8 mouse cellular contexts compared by ENCODE assay signal in the genomic region with DNA sequence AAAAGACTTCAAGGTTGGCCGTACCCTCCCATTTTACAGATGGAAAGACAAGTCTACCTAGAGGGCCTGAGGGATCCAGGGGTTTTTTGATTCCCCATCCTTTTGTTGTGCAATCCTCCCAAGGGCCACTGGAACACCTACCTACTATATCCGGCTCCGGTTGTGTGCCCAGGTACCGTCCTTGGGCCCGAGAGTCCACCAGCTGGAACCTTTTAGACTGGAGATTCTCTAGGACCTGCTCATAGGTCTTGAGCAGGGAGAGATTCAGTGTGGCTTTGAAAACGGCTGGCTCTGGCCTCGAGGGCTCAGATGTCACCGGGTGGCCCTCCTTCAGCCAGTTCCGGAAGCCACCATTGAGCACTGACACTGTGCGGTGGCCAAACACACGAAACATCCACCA. TPM values are rescaled to one million over a fixed set of nuclear protein-coding genes. Genes with fewer than 3 reads are reported as not detected.
DNase-seq lines count a peak whose midpoint lies in the region; ATAC-seq and TF ChIP-seq lines count a peak whose summit lies in the region.

No protein-coding gene starts in this region.

- H3K4me1 ChIP-seq in testis, adult 2 months (ENCODE audit: control insufficient read depth, insufficient read depth, low read length), result peaks cover 20% of the 10 kb centered on the region
- peaks cover 58% of the 10 kb centered on the region for H3K4me1 ChIP-seq in limb, embryonic 15.5 days
- H3K4me1 ChIP-seq in stomach, postnatal 0 days (replicated peaks; ENCODE audit: control insufficient read depth, insufficient read depth), result peaks cover 21% of the 10 kb centered on the region

- TF ChIP-seq CTCF in gastrocnemius, adult 2 months (IDR thresholded peaks at IDR 0.05), result no peak
- no peak for TF ChIP-seq CTCF in testis, adult 2 months (IDR thresholded peaks at IDR 0.05; ENCODE audit: control insufficient read depth, insufficient read depth, insufficient replicate concordance, low read depth, low read length)
- TF ChIP-seq CTCF in stomach, postnatal 0 days (IDR thresholded peaks at IDR 0.05; ENCODE audit: low read depth), result no peak

- intact Hi-C loops in gastrocnemius, adult 2 months (cut with DNase I), result loop anchor here (10.0 kb wide), 1 partner anchor 430 kb away; the partner anchor contains the start of gene Eif3d

- H3K4me2 ChIP-seq in limb, embryonic 15.5 days, result peak overlapping the region; percentile 91
- H3K4me2 ChIP-seq in stomach, postnatal 0 days (replicated peaks; ENCODE audit: low read depth), result peak overlapping the region; percentile 81

- 55% methylated on average over 11 of the region's 11 CpGs for WGBS in limb, embryonic 15.5 days
- WGBS in stomach, postnatal 0 days, result 49% methylated on average over 11 of the region's 11 CpGs

- H3K27ac ChIP-seq in gastrocnemius, adult 2 months, result peak overlapping the region; percentile 99
- peak overlapping the region; percentile 85 for H3K27ac ChIP-seq in testis, adult 2 months (ENCODE audit: control insufficient read depth, insufficient read depth, low read depth, low read length)
- no peak overlapping the region for H3K27ac ChIP-seq in limb, embryonic 15.5 days
- peak overlapping the region; percentile 98 for H3K27ac ChIP-seq in stomach, postnatal 0 days (replicated peaks)

- H3K27me3 ChIP-seq in testis, adult 2 months (ENCODE audit: control insufficient read depth, insufficient read depth, low read length), result no peaks in the 10 kb centered on the region
- H3K27me3 ChIP-seq in limb, embryonic 15.5 days, result peaks cover 27% of the 10 kb centered on the region
- H3K27me3 ChIP-seq in stomach, postnatal 0 days (ENCODE audit: control insufficient read depth, insufficient read depth, low read length), result no peaks in the 10 kb centered on the region

- no peaks in the 10 kb centered on the region for H3K36me3 ChIP-seq in testis, adult 2 months (ENCODE audit: control insufficient read depth, insufficient read depth, low read length)
- no peaks in the 10 kb centered on the region for H3K36me3 ChIP-seq in limb, embryonic 15.5 days
- H3K36me3 ChIP-seq in stomach, postnatal 0 days (ENCODE audit: control insufficient read depth, insufficient read depth, low read length), result no peaks in the 10 kb centered on the region

- no peak for TF ChIP-seq POLR2A in testis, adult 2 months (IDR thresholded peaks at IDR 0.05; ENCODE audit: control insufficient read depth, low read depth, low read length)

- H3K4me3 ChIP-seq in gastrocnemius, adult 2 months, result peak overlapping the region; percentile 76
- H3K4me3 ChIP-seq in testis, adult 2 months (ENCODE audit: control insufficient read depth, low read depth, low read length), result peak overlapping the region; percentile 73
- H3K4me3 ChIP-seq in limb, embryonic 15.5 days, result peak overlapping the region; percentile 63
- H3K4me3 ChIP-seq in stomach, postnatal 0 days (ENCODE audit: low read depth, low read length), result peak overlapping the region; percentile 76

- no peak for DNase-seq in gastrocnemius, adult 2 months
- no peak for DNase-seq in gastrocnemius, postnatal 10 days
- DNase-seq in testis, postnatal 10 days (ENCODE audit: low spot score), result no peak
- DNase-seq in stomach, postnatal 0 days (ENCODE audit: low spot score), result no peak
- DNase-seq in urinary bladder, adult 18-20 months (ENCODE audit: low spot score in 2 of 2), result no peak

- ATAC-seq in limb, embryonic 15.5 days (ENCODE audit: insufficient number of reproducible peaks, low FRiP score, low TSS enrichment, low read depth), result no peak
- ATAC-seq in stomach, postnatal 0 days (ENCODE audit: low FRiP score, low TSS enrichment), result no peak
- ATAC-seq in megakaryocyte-erythroid progenitor cell, adult 5-6 weeks (replicated peaks; ENCODE audit: low FRiP score, low TSS enrichment, poor library complexity, severe bottlenecking), result no peak

- H3K9me3 ChIP-seq in limb, embryonic 15.5 days, result no peaks in the 10 kb centered on the region
- H3K9me3 ChIP-seq in stomach, postnatal 0 days (ENCODE audit: control insufficient read depth, low read length), result no peaks in the 10 kb centered on the region

- no peak overlapping the region; the same call in 1 of the 2 replicates for H3K9ac ChIP-seq in limb, embryonic 15.5 days
- peak overlapping the region; percentile 54 for H3K9ac ChIP-seq in stomach, postnatal 0 days (ENCODE audit: low read length)

- TF ChIP-seq EP300 in stomach, postnatal 0 days (optimal IDR thresholded peaks at IDR 0.05), result no peak

RNA-seq across cellular contexts. Expression of gene Tst, which starts 0.6 kb away (rescaled TPM):
- 10 to 100 TPM; 18.2 to 18.8 TPM for total RNA-seq in gastrocnemius, adult 2 months (2021)
- total RNA-seq in gastrocnemius, postnatal 10 days (2021), result 10 to 100 TPM; 18.0 to 23.3 TPM
- 29.8 and 38.6 TPM in 2 replicates for polyA plus RNA-seq in testis, adult 2 months (2012; rRNA removed)
- 15.4 and 17.1 TPM in 2 replicates for polyA plus RNA-seq in limb, embryonic 15.5 days (2015; fragmentation: Nextera tagmentation; extraction: Ambion mirVana)
- polyA plus RNA-seq in stomach, postnatal 0 days (2015; fragmentation: Nextera tagmentation; extraction: Ambion mirVana), result 153 and 177 TPM in 2 replicates
- total RNA-seq in megakaryocyte-erythroid progenitor cell, adult 5-6 weeks (2014; fragmentation: Nextera tagmentation), result 6.4 and 10.2 TPM in 2 replicates
- total RNA-seq in megakaryocyte-erythroid progenitor cell, adult 5-6 weeks (2017), result 0.80 and 2.1 TPM in 2 replicates

RNA-seq across cellular contexts. Expression of gene Mpst, which starts 1.1 kb away (rescaled TPM):
- total RNA-seq in gastrocnemius, adult 2 months (2021), result 10 to 100 TPM; 61.9 to 66.9 TPM
- 10 to 100 TPM; 34.6 to 40.5 TPM for total RNA-seq in gastrocnemius, postnatal 10 days (2021)
- 5.1 and 6.4 TPM in 2 replicates for polyA plus RNA-seq in testis, adult 2 months (2012; rRNA removed)
- polyA plus RNA-seq in limb, embryonic 15.5 days (2015; fragmentation: Nextera tagmentation; extraction: Ambion mirVana), result 2.1 and 2.4 TPM in 2 replicates
- polyA plus RNA-seq in stomach, postnatal 0 days (2015; fragmentation: Nextera tagmentation; extraction: Ambion mirVana), result 5.6 and 5.7 TPM in 2 replicates
- total RNA-seq in megakaryocyte-erythroid progenitor cell, adult 5-6 weeks (2014; fragmentation: Nextera tagmentation), result 18.7 and 23.2 TPM in 2 replicates
- total RNA-seq in megakaryocyte-erythroid progenitor cell, adult 5-6 weeks (2017), result 37.0 and 41.1 TPM in 2 replicates

RNA-seq across cellular contexts. Expression of gene Tex33, which starts 9.4 kb away (rescaled TPM):
- not detected for total RNA-seq in gastrocnemius, adult 2 months (2021)
- total RNA-seq in gastrocnemius, postnatal 10 days (2021), result not detected
- 1,340 and 1,395 TPM in 2 replicates for polyA plus RNA-seq in testis, adult 2 months (2012; rRNA removed)
- polyA plus RNA-seq in limb, embryonic 15.5 days (2015; fragmentation: Nextera tagmentation; extraction: Ambion mirVana), result not detected in 2 replicates
- not detected in 2 replicates for polyA plus RNA-seq in stomach, postnatal 0 days (2015; fragmentation: Nextera tagmentation; extraction: Ambion mirVana)
- not detected in 2 replicates for total RNA-seq in megakaryocyte-erythroid progenitor cell, adult 5-6 weeks (2014; fragmentation: Nextera tagmentation)
- total RNA-seq in megakaryocyte-erythroid progenitor cell, adult 5-6 weeks (2017), result not detected in 2 replicates

RNA-seq across cellular contexts. Expression of gene Kctd17, which starts 23.3 kb away (rescaled TPM):
- 10 to 100 TPM in 1 of 2 experiments, 1 to 10 TPM in 1; 8.9 to 17.2 TPM for total RNA-seq in gastrocnemius, adult 2 months (2021)
- total RNA-seq in gastrocnemius, postnatal 10 days (2021), result 10 to 100 TPM; 48.7 to 62.2 TPM
- polyA plus RNA-seq in testis, adult 2 months (2012; rRNA removed), result 12.2 and 12.3 TPM in 2 replicates
- polyA plus RNA-seq in limb, embryonic 15.5 days (2015; fragmentation: Nextera tagmentation; extraction: Ambion mirVana), result 45.3 and 45.7 TPM in 2 replicates
- polyA plus RNA-seq in stomach, postnatal 0 days (2015; fragmentation: Nextera tagmentation; extraction: Ambion mirVana), result 25.9 and 26.2 TPM in 2 replicates
- 0.82 TPM in 1 of 2 replicates, not detected in the other for total RNA-seq in megakaryocyte-erythroid progenitor cell, adult 5-6 weeks (2014; fragmentation: Nextera tagmentation)
- 2.2 TPM in 1 of 2 replicates, not detected in the other for total RNA-seq in megakaryocyte-erythroid progenitor cell, adult 5-6 weeks (2017)
